ENCODE assay signal across 8 mouse cellular contexts in genomic region chr5:53588421-53589171, GRCm38 (mm10).
DNase-seq lines count a peak whose midpoint lies in the region; ATAC-seq and TF ChIP-seq lines count a peak whose summit lies in the region.

No protein-coding gene starts in this region.

- H3K36me3 ChIP-seq in hindbrain, embryonic 11.5 days (ENCODE audit: control insufficient read depth, insufficient read depth, low read length), result no peaks in the 10 kb centered on the region
- no peaks in the 10 kb centered on the region for H3K36me3 ChIP-seq in liver, postnatal 0 days (replicated peaks; ENCODE audit: insufficient read depth, low read length)
- no peaks in the 10 kb centered on the region for H3K36me3 ChIP-seq in neural tube, embryonic 13.5 days

- H3K27ac ChIP-seq in hindbrain, embryonic 11.5 days (ENCODE audit: low read depth, low read length), result peak overlapping the region; percentile 52
- H3K27ac ChIP-seq in liver, postnatal 0 days (ENCODE audit: low read depth), result peak overlapping the region; percentile 99
- H3K27ac ChIP-seq in neural tube, embryonic 13.5 days (replicated peaks), result peak overlapping the region; percentile 98

- intact Hi-C loops in left cerebral cortex, postnatal 36 days (cut with DNase I), result loop anchor here (5.0 kb wide), 2 partner anchors 61 to 81 kb away; no protein-coding TSS in a partner anchor

- H3K9me3 ChIP-seq in hindbrain, embryonic 11.5 days (ENCODE audit: control insufficient read depth, low read length), result no peaks in the 10 kb centered on the region
- no peaks in the 10 kb centered on the region for H3K9me3 ChIP-seq in liver, postnatal 0 days (ENCODE audit: low read length)
- no peaks in the 10 kb centered on the region for H3K9me3 ChIP-seq in neural tube, embryonic 13.5 days

- no peak; the same call in 1 of the 2 replicates for ATAC-seq in hindbrain, embryonic 11.5 days (ENCODE audit: low FRiP score)
- peak; percentile 20 for ATAC-seq in liver, postnatal 0 days
- peak; percentile 37; the same call in 1 of the 2 replicates for ATAC-seq in neural tube, embryonic 13.5 days (ENCODE audit: low read depth)

- peak overlapping the region; percentile 94 for H3K4me2 ChIP-seq in hindbrain, embryonic 11.5 days (replicated peaks; ENCODE audit: low read depth, low read length)
- peak overlapping the region; percentile 95 for H3K4me2 ChIP-seq in liver, postnatal 0 days (ENCODE audit: low read depth, low read length)
- peak overlapping the region; percentile 75 for H3K4me2 ChIP-seq in neural tube, embryonic 13.5 days

- DNase-seq in left cerebral cortex, postnatal 36 days (ENCODE audit: low spot score in 2 of 2), result peak; percentile 9 to 20
- DNase-seq in left cerebral cortex, adult 11 months (ENCODE audit: low spot score), result no peak
- DNase-seq in R1 (ENCODE audit: low read depth, low spot score), result peak; percentile 76
- peak; percentile 14 for DNase-seq in embryo, embryonic 9.5 days (ENCODE audit: extremely low spot score)
- DNase-seq in hindbrain, embryonic 11.5 days (ENCODE audit: low spot score), result peak; percentile 29
- DNase-seq in liver, postnatal 0 days, result peak; percentile 22
- DNase-seq in urinary bladder, postnatal 36 days (ENCODE audit: low spot score in 2 of 2), result no peak

- no peak for TF ChIP-seq CTCF in liver, postnatal 0 days (IDR thresholded peaks at IDR 0.05; ENCODE audit: low read depth)

- no peaks in the 10 kb centered on the region for H3K27me3 ChIP-seq in hindbrain, embryonic 11.5 days (ENCODE audit: control insufficient read depth, insufficient read depth, low read length)
- H3K27me3 ChIP-seq in liver, postnatal 0 days (ENCODE audit: insufficient read depth, low read length), result no peaks in the 10 kb centered on the region
- no peaks in the 10 kb centered on the region for H3K27me3 ChIP-seq in neural tube, embryonic 13.5 days

- no peaks in the 10 kb centered on the region for H3K4me1 ChIP-seq in hindbrain, embryonic 11.5 days (replicated peaks; ENCODE audit: control insufficient read depth, insufficient read depth, low read length)
- peaks cover 11% of the 10 kb centered on the region; the same call in 1 of the 2 replicates for H3K4me1 ChIP-seq in liver, postnatal 0 days (ENCODE audit: insufficient read depth)
- H3K4me1 ChIP-seq in neural tube, embryonic 13.5 days (replicated peaks), result peaks cover 31% of the 10 kb centered on the region

- WGBS in hindbrain, embryonic 11.5 days, result 2% methylated on average over 26 of the region's 34 CpGs
- 2% methylated on average over 33 of the region's 34 CpGs for WGBS in liver, postnatal 0 days (ENCODE audit: insufficient replicate concordance)
- WGBS in neural tube, embryonic 13.5 days, result 1% methylated on average over 34 of the region's 34 CpGs

- H3K9ac ChIP-seq in hindbrain, embryonic 11.5 days (ENCODE audit: low read depth, low read length), result peak overlapping the region; percentile 70
- H3K9ac ChIP-seq in liver, postnatal 0 days (replicated peaks), result peak overlapping the region; percentile 92
- H3K9ac ChIP-seq in neural tube, embryonic 13.5 days, result peak overlapping the region; percentile 94

- H3K4me3 ChIP-seq in hindbrain, embryonic 11.5 days (ENCODE audit: low read depth, low read length), result peak overlapping the region; percentile 91
- H3K4me3 ChIP-seq in liver, postnatal 0 days (ENCODE audit: low read depth, low read length), result peak overlapping the region; percentile 79
- peak overlapping the region; percentile 92 for H3K4me3 ChIP-seq in neural tube, embryonic 13.5 days

- no peak for TF ChIP-seq EP300 in liver, postnatal 0 days (IDR thresholded peaks at IDR 0.05; ENCODE audit: low read depth)

Comparison
In these comparisons a context has a peak if more than half of its experiments do, and no peak if none do; other contexts are left out.
1. DNase-seq: peak in left cerebral cortex, postnatal 36 days (2 of 2), R1 (single experiment), embryo, embryonic 9.5 days (single experiment), hindbrain, embryonic 11.5 days (single experiment) and liver, postnatal 0 days (single experiment); none in left cerebral cortex, adult 11 months (single experiment) and urinary bladder, postnatal 36 days (0 of 2).
2. Peak in every context shown above with its lines, with median percentiles within 50 percentile points of each other: H3K27ac ChIP-seq, H3K4me2 ChIP-seq, H3K4me3 ChIP-seq and H3K9ac ChIP-seq.